Mouse (Mus musculus): ENCODE results near the gene 1700028P14Rik. TPM values are rescaled to one million over a fixed set of nuclear protein-coding genes. Genes with fewer than 3 reads are reported as not detected.

1700028P14Rik gene
- polyA plus RNA-seq, 1 experiment = not detected

DNA sequence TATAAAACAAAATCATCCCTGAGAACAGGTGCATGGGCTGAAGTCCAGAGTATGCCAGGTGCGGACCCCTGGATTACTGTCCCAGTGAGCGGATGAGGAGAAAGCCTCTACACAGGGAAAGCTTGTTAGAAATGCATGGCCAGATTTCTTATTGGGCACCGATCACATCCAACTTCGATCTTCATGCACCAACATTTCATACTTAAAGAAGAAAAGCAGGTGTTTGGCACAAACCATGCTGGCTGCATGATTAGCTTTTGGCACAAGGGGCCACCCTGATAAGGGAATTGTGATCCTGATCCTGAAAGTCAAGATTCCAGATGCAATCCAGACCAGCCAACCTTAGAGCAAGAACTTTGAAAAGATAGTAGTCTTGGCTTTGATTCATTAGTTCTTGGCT is 90.0 kb downstream of the 1700028P14Rik start:
- no peaks in the 10 kb centered on the region for H3K36me3 ChIP-seq (ENCODE audit: control insufficient read depth)
- H3K9me3 ChIP-seq (ENCODE audit: control insufficient read depth, low read length) = no peaks in the 10 kb centered on the region
- no peak overlapping the region for H3K4me3 ChIP-seq (replicated peaks)
- no peaks in the 10 kb centered on the region for H3K4me1 ChIP-seq (ENCODE audit: control insufficient read depth)
- no peaks in the 10 kb centered on the region for H3K27me3 ChIP-seq (ENCODE audit: control insufficient read depth)
- TF ChIP-seq GATA1 (IDR thresholded peaks at IDR 0.05; ENCODE audit: low read length) = no peak
- no peak for TF ChIP-seq TAL1 (IDR thresholded peaks at IDR 0.05; ENCODE audit: low read length)

DNA sequence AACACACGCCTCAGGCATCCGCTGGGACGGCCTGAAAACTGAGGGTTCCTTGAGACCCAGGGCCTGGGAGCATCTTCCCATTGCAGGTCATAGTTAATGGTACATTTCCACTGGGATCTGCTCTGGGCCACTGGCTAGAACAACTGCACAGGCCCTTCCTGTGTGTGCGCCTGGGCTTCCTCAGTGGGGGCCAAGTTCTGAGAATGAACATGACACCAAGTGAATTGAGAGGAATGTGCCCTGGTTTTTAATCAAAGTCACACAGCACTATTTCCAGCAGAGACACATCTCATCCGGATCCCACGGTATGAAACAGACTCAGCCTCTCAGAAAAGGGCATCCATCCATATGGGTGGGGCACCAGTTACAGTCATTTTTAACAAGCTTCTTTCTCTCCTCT is 90.6 kb downstream of the 1700028P14Rik start:
- no peaks in the 10 kb centered on the region for H3K27me3 ChIP-seq (ENCODE audit: control insufficient read depth)

DNA sequence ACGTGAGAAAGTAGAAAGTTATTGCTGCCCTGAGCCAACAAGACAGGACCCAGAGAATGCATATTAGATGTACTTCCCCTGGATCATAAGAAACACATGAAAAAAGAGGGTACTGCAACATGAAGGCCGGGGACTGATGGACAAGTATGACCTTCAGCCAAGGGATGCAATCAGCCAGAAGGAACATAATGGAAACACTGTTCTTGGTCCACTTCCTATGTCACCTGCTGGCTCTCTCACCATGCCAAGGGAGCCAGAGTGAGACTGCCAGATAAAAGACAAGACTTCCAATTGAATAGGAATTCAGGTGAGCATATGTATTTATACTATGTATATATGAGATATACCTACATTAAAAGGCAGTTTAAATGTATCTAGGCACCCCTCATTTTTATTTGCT is 99.2 kb downstream of the 1700028P14Rik start:
- no peaks in the 10 kb centered on the region for H3K4me1 ChIP-seq (ENCODE audit: control insufficient read depth)
- TF ChIP-seq TAL1 (IDR thresholded peaks at IDR 0.05; ENCODE audit: low read length) (no peak), GATA1 (IDR thresholded peaks at IDR 0.05; ENCODE audit: low read length) (no peak)
- H3K27me3 ChIP-seq (ENCODE audit: control insufficient read depth) = no peaks in the 10 kb centered on the region
- no peak overlapping the region for H3K4me3 ChIP-seq (replicated peaks)
- no peaks in the 10 kb centered on the region for H3K36me3 ChIP-seq (ENCODE audit: control insufficient read depth)
- no peaks in the 10 kb centered on the region for H3K9me3 ChIP-seq (ENCODE audit: control insufficient read depth, low read length)

More for the DNA sequence above, 90.6 kb downstream of the 1700028P14Rik start:
- TF ChIP-seq GATA1 (IDR thresholded peaks at IDR 0.05; ENCODE audit: low read length) (no peak), TAL1 (IDR thresholded peaks at IDR 0.05; ENCODE audit: low read length) (no peak)
- Histone ChIP-seq H3K36me3 (ENCODE audit: control insufficient read depth) (no peaks in the 10 kb centered on the region), H3K4me1 (ENCODE audit: control insufficient read depth) (no peaks in the 10 kb centered on the region), H3K4me3 (replicated peaks) (no peak overlapping the region), H3K9me3 (ENCODE audit: control insufficient read depth, low read length) (no peaks in the 10 kb centered on the region)

DNA sequence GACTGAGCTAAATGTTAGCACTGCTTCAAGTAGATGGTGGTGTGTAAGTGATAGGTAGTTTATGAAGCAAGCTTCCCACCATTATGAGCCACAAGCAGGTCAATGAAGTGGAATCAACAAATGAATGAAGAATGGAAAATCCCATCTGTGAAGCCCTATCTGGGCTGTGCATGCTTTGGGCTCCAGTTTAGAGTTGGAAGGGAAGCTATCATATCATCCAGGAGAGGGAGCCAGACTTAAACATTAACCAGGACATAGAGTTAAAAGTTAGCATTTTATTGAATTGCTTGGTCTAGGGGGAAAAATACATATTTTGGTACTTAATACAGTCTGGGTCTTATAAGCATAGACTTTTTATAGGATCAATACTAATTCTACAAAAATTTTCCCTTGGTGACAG is 107.0 kb downstream of the 1700028P14Rik start:
- H3K9me3 ChIP-seq (ENCODE audit: control insufficient read depth, low read length) = no peaks in the 10 kb centered on the region
- H3K4me1 ChIP-seq (ENCODE audit: control insufficient read depth) = no peaks in the 10 kb centered on the region
- H3K4me3 ChIP-seq (replicated peaks) = no peak overlapping the region
- H3K27me3 ChIP-seq (ENCODE audit: control insufficient read depth) = no peaks in the 10 kb centered on the region
- H3K36me3 ChIP-seq (ENCODE audit: control insufficient read depth) = no peaks in the 10 kb centered on the region
- TF ChIP-seq GATA1 (IDR thresholded peaks at IDR 0.05; ENCODE audit: low read length) = no peak
- TF ChIP-seq TAL1 (IDR thresholded peaks at IDR 0.05; ENCODE audit: low read length) = no peak

DNA sequence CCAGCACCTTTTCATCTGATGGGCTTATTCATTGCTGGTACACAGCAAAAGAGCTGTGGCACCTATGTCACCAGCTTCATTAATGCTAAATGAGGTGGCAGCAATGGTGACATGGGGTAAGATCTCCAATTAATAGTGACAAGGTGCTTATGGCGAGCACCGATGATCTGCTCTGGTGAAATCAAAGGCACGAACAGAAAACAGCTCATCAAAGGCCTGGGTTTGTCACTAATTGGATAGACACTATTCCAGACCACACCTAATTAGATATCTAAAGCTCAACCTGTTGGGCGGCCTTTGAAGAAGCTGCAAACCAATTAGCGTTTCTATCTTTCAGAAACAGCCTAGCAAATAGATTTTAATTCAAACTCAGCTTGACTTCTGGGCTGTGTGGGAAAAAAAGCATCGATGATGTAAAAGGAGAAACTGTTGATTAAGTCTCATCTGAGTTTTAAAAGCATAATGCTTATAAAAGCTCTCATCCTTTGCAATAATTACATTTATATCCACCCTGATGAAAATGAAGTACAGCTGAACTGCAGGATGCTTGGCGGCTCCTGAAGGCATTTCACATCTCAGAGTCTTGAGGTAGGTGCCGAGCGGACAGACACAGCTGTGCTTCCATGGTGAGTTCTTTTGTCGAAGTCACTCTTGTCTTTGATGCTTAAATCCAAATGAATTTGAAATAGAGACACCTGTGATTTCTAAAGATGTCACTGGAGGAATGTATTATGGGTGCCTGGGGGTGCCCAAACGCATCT is 109.2 kb downstream of the 1700028P14Rik start:
- Histone ChIP-seq H3K4me1 (ENCODE audit: control insufficient read depth) (no peaks in the 10 kb centered on the region), H3K9me3 (ENCODE audit: control insufficient read depth, low read length) (no peaks in the 10 kb centered on the region), H3K4me3 (replicated peaks) (no peak overlapping the region), H3K27me3 (ENCODE audit: control insufficient read depth) (no peaks in the 10 kb centered on the region), H3K36me3 (ENCODE audit: control insufficient read depth) (no peaks in the 10 kb centered on the region)
- no peak for TF ChIP-seq TAL1 (IDR thresholded peaks at IDR 0.05; ENCODE audit: low read length)
- TF ChIP-seq GATA1 (IDR thresholded peaks at IDR 0.05; ENCODE audit: low read length) = no peak

DNA sequence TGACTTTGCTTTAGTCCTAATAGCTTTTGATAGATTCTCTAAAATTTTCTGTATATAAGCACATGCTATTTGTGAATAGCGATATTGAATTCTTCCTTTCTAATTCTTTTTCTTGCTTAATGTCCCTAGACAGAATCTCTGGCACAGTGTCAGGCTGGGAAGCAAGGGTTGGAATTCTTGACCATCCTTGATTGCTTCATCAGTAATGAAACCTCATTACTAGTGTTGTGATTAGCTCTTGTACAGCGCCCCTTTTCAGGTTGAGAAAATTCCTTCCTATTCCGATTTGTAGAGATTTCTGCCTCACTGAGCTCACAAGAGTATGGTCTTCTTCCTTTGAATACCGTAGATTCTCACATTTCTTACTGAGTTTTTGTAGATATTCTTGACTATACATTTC is 109.9 kb downstream of the 1700028P14Rik start:
- Histone ChIP-seq H3K36me3 (ENCODE audit: control insufficient read depth) (no peaks in the 10 kb centered on the region), H3K4me1 (ENCODE audit: control insufficient read depth) (no peaks in the 10 kb centered on the region), H3K27me3 (ENCODE audit: control insufficient read depth) (no peaks in the 10 kb centered on the region), H3K4me3 (replicated peaks) (no peak overlapping the region), H3K9me3 (ENCODE audit: control insufficient read depth, low read length) (no peaks in the 10 kb centered on the region)
- TF ChIP-seq TAL1 (IDR thresholded peaks at IDR 0.05; ENCODE audit: low read length) (no peak), GATA1 (IDR thresholded peaks at IDR 0.05; ENCODE audit: low read length) (no peak)

DNA sequence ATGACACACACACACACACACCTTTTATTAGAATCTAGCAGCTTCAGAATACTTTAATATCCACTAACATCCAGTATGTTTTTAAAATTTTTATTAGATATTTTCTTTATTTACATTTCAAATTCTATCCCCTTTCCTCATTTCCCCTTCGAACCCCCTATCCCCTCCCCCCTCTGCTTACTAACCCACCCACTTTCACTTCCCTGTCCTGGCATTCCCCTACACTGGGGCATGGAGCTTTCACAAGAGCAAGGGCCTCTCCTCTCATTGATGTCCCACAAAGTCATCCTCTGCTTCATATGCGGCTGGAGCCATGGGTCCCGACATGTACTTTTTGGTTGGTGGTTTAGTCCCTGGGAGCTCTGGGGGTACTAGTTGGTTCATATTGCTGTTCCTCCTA is 116.9 kb downstream of the 1700028P14Rik start:
- no peaks in the 10 kb centered on the region for H3K36me3 ChIP-seq (ENCODE audit: control insufficient read depth)
- no peaks in the 10 kb centered on the region for H3K9me3 ChIP-seq (ENCODE audit: control insufficient read depth, low read length)
- no peaks in the 10 kb centered on the region for H3K27me3 ChIP-seq (ENCODE audit: control insufficient read depth)
- no peaks in the 10 kb centered on the region for H3K4me1 ChIP-seq (ENCODE audit: control insufficient read depth)
- TF ChIP-seq TAL1 (IDR thresholded peaks at IDR 0.05; ENCODE audit: low read length) = no peak
- TF ChIP-seq GATA1 (IDR thresholded peaks at IDR 0.05; ENCODE audit: low read length) = no peak
- no peak overlapping the region for H3K4me3 ChIP-seq (replicated peaks)

DNA sequence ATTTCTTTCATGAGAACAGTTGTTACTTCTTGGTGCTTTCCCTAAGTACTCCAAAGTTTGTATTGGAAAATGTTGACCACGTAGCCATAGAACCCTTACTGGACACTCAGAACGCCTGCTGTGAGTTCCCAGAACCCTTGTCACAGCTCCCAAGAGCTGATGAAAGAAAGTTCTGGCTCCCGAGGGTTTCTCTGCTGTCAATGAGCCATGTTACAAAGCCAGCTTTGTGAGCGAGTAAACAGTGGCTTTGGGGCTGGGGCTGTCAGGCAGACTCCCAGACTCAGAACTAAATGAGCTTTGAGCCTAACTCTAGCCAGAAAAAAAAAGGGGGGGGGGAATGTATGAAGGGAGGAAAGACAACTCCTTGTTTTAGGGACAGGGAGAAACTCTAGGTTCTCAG is 120.7 kb downstream of the 1700028P14Rik start:
- Histone ChIP-seq H3K9me3 (ENCODE audit: control insufficient read depth, low read length) (no peaks in the 10 kb centered on the region), H3K4me1 (ENCODE audit: control insufficient read depth) (no peaks in the 10 kb centered on the region), H3K27me3 (ENCODE audit: control insufficient read depth) (no peaks in the 10 kb centered on the region), H3K4me3 (replicated peaks) (no peak overlapping the region), H3K36me3 (ENCODE audit: control insufficient read depth) (no peaks in the 10 kb centered on the region)
- no peak for TF ChIP-seq TAL1 (IDR thresholded peaks at IDR 0.05; ENCODE audit: low read length)
- TF ChIP-seq GATA1 (IDR thresholded peaks at IDR 0.05; ENCODE audit: low read length) = no peak

DNA sequence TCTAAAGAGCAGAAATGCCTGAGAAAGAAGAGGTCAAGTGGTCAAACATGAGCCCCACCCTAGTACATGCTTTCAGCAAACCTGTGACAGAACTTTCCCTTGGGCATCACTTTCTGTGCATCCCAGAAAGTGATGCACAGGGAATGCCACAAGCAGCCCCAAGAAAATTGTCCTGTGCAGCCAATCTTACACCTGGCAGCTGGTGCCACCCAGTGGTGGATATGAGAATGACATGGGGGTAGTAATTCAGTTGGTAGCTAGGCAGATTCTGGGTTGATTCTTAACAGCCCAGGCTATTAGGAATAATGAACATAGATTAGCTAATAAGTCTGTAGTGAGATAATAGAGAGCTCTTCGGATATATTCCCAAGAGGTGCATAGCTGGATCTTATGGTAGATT is 128.9 kb downstream of the 1700028P14Rik start:
- no peak for TF ChIP-seq GATA1 (IDR thresholded peaks at IDR 0.05; ENCODE audit: low read length)
- no peak for TF ChIP-seq TAL1 (IDR thresholded peaks at IDR 0.05; ENCODE audit: low read length)
- Histone ChIP-seq H3K4me1 (ENCODE audit: control insufficient read depth) (no peaks in the 10 kb centered on the region), H3K4me3 (replicated peaks) (no peak overlapping the region), H3K9me3 (ENCODE audit: control insufficient read depth, low read length) (no peaks in the 10 kb centered on the region), H3K36me3 (ENCODE audit: control insufficient read depth) (no peaks in the 10 kb centered on the region), H3K27me3 (ENCODE audit: control insufficient read depth) (no peaks in the 10 kb centered on the region)

DNA sequence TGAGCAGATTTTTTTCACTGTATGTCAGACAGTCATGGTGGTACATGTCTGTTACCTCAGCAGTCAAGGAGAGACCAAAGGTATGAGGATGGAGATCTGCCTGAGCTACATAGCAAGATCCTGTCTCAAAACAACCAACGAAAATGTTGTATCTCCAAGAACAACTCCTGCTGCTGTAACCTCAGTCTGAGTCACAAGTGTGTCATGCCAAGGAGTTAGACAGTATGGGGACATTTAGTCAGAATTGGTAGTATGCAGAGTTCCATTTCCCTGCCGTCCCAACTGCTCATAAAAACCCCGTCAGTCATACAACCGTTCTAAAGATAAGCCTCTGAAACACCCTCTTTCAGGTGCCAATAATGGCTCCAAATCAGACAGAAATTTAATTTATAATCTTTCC is 130.8 kb downstream of the 1700028P14Rik start:
- no peaks in the 10 kb centered on the region for H3K9me3 ChIP-seq (ENCODE audit: control insufficient read depth, low read length)
- no peaks in the 10 kb centered on the region for H3K36me3 ChIP-seq (ENCODE audit: control insufficient read depth)
- no peaks in the 10 kb centered on the region for H3K4me1 ChIP-seq (ENCODE audit: control insufficient read depth)
- H3K27me3 ChIP-seq (ENCODE audit: control insufficient read depth) = no peaks in the 10 kb centered on the region
- no peak for TF ChIP-seq TAL1 (IDR thresholded peaks at IDR 0.05; ENCODE audit: low read length)
- TF ChIP-seq GATA1 (IDR thresholded peaks at IDR 0.05; ENCODE audit: low read length) = no peak
- no peak overlapping the region for H3K4me3 ChIP-seq (replicated peaks)

Data from erythroblast, embryonic 14.5 days (primary cell).